Mouse (Mus musculus) central nervous system, embryonic 11.5 days (tissue): Measurements from ENCODE around the gene Wasf3. TPM values are rescaled to one million over a fixed set of nuclear protein-coding genes. Genes with fewer than 3 reads are reported as not detected.

Experiments used
- polyA plus RNA-seq: library from polyadenylated mRNA; depleted of rRNA; stranded (reverse); fragments of >200 nt; gene quantifications from 2 replicates; pipeline ENCODE4 v1.2.3, GENCODE M21; 2012; rRNA removed

The Wasf3 gene
- polyA plus RNA-seq, result 18.0 and 19.2 TPM in 2 replicates

GRCm38 (mm10) chr5:146384935-146385591, at the start of gene Wasf3:
Gene Wasf3, plus strand, starts transcription at chr5:146384985.

GRCm38 (mm10) chr5:146481665-146482064, 96.9 kb downstream of the Wasf3 start, which contains the start of gene Gm6408:
Gene Gm6408, plus strand, starts transcription at chr5:146481965.

DNA sequence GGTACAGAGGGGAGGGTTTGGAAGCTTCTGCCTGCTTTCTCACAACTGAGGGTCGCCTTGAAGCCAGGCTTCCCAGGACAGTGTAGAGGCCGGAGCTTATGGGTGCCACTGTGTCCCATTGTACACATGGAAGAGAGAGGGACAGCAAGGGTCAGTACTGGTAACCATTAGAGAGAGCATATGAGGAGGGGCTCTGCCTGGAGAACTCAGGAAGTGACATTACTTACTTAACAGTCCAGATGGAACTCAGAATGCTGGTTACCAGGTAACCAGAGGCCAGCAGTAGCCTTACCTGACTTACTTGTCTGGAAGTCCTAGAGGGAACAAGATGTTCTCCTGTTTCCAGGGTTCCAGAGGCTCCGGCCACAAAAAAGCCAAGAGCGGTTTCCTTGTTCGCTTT, 106.3 kb downstream of the Wasf3 start, which contains the start of gene Gm6370:
TSS of gene Gm6370 (plus strand) at position 301 of the 400 bp plus-strand sequence.

DNA sequence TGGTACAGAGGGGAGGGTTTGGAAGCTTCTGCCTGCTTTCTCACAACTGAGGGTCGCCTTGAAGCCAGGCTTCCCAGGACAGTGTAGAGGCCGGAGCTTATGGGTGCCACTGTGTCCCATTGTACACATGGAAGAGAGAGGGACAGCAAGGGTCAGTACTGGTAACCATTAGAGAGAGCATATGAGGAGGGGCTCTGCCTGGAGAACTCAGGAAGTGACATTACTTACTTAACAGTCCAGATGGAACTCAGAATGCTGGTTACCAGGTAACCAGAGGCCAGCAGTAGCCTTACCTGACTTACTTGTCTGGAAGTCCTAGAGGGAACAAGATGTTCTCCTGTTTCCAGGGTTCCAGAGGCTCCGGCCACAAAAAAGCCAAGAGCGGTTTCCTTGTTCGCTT, 117.3 kb downstream of the Wasf3 start, which contains the start of gene 4930449I24Rik:
TSS of gene 4930449I24Rik (plus strand) at position 301 of the 400 bp plus-strand sequence.

DNA sequence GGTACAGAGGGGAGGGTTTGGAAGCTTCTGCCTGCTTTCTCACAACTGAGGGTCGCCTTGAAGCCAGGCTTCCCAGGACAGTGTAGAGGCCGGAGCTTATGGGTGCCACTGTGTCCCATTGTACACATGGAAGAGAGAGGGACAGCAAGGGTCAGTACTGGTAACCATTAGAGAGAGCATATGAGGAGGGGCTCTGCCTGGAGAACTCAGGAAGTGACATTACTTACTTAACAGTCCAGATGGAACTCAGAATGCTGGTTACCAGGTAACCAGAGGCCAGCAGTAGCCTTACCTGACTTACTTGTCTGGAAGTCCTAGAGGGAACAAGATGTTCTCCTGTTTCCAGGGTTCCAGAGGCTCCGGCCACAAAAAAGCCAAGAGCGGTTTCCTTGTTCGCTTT, 129.0 kb downstream of the Wasf3 start, which contains the start of gene Gm3402:
TSS of gene Gm3402 (plus strand) at position 301 of the 400 bp plus-strand sequence.

Other genes starting within 250 kb of the Wasf3 start
- gene Gm5565, start 224.4 kb upstream of the Wasf3 start, polyA plus RNA-seq, result not detected in 2 replicates
- gene Gm6309, start 214.3 kb upstream of the Wasf3 start, polyA plus RNA-seq, result not detected in 2 replicates
- gene 1700001J03Rik, start 199.7 kb upstream of the Wasf3 start, polyA plus RNA-seq, result 0.50 and 0.52 TPM in 2 replicates
- gene Rnf6, start 163.4 kb upstream of the Wasf3 start, polyA plus RNA-seq, result 22.0 and 22.3 TPM in 2 replicates
- 83.2 and 86.5 TPM in 2 replicates for gene Cdk8, start 153.8 kb upstream of the Wasf3 start, polyA plus RNA-seq
- 0.06 TPM in 1 of 2 replicates, not detected in the other for gene Gm6408, start 97.0 kb downstream of the Wasf3 start, polyA plus RNA-seq
- not detected in 2 replicates for gene Gm6370, start 106.4 kb downstream of the Wasf3 start, polyA plus RNA-seq
- not detected in 2 replicates for gene 4930449I24Rik, start 117.4 kb downstream of the Wasf3 start, polyA plus RNA-seq
- not detected in 2 replicates for gene Gm3402, start 129.1 kb downstream of the Wasf3 start, polyA plus RNA-seq
- not detected in 2 replicates for gene Gm3404, start 140.8 kb downstream of the Wasf3 start, polyA plus RNA-seq
- gene Gm3409, start 152.7 kb downstream of the Wasf3 start, polyA plus RNA-seq, result not detected in 2 replicates
- not detected in 2 replicates for gene Gm3415, start 171.2 kb downstream of the Wasf3 start, polyA plus RNA-seq
- gene Gpr12, start 200.3 kb downstream of the Wasf3 start, polyA plus RNA-seq, result 0.11 and 0.71 TPM in 2 replicates